Mouse (Mus musculus): ENCODE measurements at regions not wholly inside any gene's neighbourhood (a gene's known extent, or its start where the extent isn't known, plus 50 kb on each side); places are given as distances from the start of the nearest gene placed in this dataset.
A peak's percentile ranks its signal among the peaks of the same experiment; 100 is the strongest.
"Not testable (repeated sequence)": the region's sequence is repeated elsewhere in the genome, so short reads cannot be mapped to it uniquely, and the experiment has no call there.

DNA sequence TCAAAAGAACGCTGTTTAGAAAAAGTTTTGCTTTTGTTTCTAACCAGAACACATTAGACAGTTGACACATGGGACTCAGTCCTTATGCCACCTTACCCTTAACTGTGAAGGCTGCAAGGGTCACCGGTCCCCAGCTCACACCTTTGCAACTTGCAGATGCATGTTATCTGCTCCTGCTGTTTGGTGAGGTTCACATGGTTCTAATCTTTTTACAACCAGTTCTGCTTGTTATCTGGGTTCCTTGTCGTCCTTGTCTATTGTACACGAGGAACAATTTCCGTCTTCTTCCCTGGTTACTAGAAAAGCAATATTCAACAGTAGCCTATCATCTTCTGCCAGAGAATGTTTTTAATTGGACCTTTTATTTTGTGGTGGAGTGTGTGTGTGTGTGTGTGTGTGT is 200.8 kb downstream of the Gm21738 start:
- not testable (repeated sequence) for DNase-seq (ENCODE audit: low read depth, low spot score)

DNA sequence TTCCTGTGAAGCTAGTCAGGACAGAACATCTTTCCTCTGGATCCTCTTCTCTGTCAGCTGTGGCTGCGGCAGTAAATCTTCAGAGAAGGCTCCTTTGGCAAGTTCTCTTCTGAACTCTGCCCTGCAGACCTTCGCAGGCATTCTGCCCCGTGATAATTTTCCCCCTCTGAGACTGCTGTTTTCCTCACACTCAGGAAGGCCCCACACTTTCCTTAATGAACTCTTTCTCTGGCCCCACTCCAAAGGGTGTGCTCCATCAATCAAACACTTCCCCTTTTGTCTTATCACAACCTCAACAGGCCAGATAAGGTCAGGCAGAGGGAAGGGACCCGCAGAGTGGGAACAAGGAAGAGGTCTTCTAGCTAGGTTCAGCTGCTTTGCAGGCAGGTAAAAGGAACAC is 210.2 kb downstream of the Gm21738 start:
- DNase-seq (ENCODE audit: low read depth, low spot score), result no peak

DNA sequence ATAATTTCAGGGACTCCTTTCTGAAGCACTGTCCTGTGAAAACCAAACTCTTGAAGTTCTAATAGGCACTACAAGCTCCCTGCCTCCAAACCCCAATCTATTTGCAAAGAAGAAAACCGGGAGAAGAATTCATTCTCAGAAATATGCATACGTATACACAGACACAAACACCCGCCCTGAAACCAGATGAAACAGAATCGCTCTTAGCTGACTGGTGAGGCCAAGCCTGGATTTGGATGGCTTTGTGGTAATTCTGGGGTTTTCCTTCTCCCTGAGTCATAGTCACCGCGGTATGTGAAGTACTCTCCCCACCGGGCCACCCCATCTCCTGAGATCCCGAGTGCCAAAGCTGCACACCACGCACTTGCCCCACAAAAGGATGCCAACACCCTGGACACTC is 238.5 kb downstream of the Gm21738 start:
- DNase-seq (ENCODE audit: low read depth, low spot score), result not testable (repeated sequence)

DNA sequence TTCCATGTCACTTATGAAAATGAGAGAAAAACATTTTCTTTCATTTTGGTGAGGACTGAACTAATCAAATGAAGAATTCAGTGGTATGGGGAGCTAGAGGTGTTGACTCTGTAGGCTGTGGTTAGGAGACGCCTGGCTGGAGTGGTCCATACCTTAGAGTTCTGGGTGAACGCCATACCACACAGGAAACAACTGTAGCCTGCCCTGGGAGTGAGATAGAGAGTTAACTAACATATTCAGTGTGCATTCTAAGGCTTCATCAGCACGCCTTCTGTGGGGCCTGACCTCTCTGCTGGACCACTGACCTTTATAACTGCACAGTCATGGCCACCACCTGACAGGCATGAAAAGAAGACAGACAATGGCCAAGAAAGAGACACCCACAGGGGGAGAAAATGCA is 240.7 kb downstream of the Gm21738 start:
- not testable (repeated sequence) for DNase-seq (ENCODE audit: low read depth, low spot score)

DNA sequence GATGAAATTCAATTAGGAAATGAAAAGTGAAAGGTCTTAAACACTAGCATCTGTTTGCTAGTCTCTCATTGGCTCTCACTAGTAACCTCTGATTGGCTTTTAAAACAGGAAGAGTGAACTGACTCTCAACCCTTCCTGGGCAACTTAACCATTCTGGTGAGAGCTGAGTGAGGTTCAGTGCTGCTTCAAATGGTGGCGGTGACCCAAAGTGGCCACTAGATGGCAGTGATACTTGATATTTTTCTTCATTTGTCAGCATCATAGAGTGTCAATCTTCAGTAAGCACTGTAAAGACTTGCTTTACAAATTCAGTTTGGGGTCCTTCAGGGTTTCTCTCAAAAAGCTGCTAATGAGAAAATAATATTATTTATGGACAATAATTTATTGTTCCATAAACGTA is 243.4 kb downstream of the Gm21738 start:
- peak; percentile 5 for DNase-seq (ENCODE audit: low read depth, low spot score)

DNA sequence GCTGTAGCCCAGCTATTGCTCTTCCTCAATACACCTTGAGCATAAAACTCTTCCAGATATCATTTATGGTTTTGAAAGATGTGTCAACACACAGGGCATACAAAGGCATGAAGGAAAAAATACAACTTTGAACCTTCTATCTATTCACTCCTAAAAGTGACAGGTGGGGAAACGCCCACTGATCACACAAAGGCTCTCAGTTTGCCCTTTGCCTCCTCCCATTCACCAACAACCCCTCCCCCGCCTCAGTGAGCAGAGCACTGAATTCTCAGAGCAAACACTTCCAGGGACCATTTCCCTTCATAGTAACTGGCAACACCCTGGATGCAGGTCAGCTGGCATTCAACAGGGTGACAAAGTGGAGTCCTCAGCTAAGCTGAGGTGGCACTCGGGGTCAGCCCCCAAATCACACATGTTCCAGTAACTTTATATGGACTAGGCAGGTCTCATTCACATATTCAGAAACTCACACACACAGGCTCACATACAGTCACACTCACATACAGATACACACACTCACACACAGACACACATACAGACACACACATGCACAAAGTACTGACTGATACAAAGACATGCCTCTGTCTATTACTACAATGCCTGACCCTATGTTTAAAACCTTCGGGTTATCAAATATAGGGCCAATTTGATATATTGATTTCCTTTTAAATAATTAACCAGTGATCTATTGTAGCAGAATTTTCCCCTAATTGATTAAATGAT is 248.3 kb downstream of the Gm21738 start:
- not testable (repeated sequence) for DNase-seq (ENCODE audit: low read depth, low spot score)

DNA sequence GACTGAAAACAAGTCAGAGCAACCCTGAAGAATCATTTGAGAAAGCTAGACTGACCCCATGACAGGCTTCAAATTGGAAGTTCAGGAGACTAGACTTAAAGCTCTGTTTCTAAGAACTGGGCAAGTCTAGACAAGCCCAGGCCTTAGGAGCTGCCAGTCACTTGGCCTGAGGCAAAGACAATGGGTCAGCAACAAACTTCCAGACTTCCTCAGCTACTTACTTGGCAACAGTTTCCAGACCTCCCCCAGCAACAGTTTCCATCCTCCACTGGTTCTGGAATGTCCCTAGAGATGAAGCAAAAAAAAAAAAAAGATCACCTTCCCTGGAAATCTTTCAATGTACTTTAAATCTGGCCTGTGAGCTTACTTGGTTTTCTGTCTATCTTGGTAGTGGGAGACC is 251.9 kb downstream of the Gm21738 start:
- no peak for DNase-seq (ENCODE audit: low read depth, low spot score)

DNA sequence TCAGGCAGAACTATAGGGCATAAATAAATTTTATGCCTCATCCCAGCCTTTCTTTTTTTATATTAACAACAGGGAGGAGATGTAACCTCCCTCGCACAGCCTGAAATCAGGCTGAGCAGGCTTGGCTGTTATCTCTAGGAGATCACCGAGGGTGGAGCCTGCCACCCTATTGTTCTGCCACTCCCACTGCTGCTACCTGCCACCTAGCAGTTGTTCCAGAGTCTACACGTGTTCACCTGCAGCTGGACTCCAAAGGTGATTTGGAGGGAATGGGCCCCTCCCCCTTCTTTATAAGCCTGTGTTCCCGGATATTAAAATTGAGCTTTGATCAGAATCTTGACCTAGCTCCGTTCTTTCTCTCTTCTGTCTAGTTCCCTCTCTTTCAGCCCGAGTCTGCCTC is 245.8 kb upstream of the Ube2e2 start:
- not testable (repeated sequence) for DNase-seq (ENCODE audit: low read depth, low spot score)

DNA sequence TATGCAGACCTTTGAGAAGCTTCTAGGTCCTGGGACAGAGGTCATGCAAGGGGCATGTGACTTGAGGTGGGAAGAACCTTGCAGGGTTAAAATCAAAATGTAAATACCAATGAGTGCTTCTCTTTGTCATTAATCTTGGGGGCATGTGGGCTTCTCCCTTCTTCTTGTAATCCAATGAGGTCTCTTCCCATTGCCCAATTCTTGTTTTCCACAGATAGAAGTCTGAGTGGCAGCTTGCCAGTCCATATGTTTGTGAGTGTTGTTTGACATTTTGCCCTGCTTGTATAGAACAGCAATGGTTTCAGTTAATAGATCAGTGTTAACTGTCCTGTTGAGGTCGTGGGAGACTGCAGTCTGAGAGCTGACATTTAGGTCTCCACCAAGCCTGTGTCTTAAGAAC is 237.5 kb upstream of the Ube2e2 start:
- no peak for DNase-seq (ENCODE audit: low read depth, low spot score)
